Mouse (Mus musculus): ENCODE results near the gene Gde1.

The Gde1 gene

GRCm38 (mm10) chr7:118705101-118705961 is at the start of gene Gde1:
Gde1 (minus strand) TSS chr7:118705778.
- DNase-seq (ENCODE audit: low spot score): peak; percentile 93

GRCm38 (mm10) chr7:118751625-118752024 is 46.0 kb upstream of the Gde1 start:
- DNase-seq (ENCODE audit: low spot score): no peak

DNA sequence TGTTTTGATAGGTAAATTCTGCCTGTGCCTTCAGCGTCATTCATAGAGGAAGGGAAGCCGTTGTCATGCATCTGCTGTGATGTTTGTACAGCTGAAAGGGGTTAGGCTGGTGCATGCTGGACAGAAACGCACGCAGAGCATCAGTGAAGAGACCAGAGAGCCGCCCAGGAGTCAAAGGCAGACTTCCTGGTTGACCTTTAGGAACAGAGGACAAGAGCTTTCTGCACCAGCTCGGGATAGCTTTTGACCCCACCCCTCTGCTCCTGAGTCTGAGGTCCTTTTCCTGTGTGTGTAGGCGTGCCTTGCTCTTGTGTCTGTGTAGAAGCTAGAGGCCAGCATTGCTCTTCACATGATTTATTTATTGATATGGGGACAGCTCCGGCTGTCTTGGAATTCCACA is 44.1 kb upstream of the Gde1 start:
- no peak for DNase-seq (ENCODE audit: low spot score)

- no peak for DNase-seq (ENCODE audit: low spot score)
These were observed 42.5 kb upstream of the Gde1 start for GRCm38 (mm10) chr7:118747891-118748672.

- DNase-seq (ENCODE audit: low spot score): no peak
These were observed 39.2 kb upstream of the Gde1 start for GRCm38 (mm10) chr7:118744766-118745165.

DNA sequence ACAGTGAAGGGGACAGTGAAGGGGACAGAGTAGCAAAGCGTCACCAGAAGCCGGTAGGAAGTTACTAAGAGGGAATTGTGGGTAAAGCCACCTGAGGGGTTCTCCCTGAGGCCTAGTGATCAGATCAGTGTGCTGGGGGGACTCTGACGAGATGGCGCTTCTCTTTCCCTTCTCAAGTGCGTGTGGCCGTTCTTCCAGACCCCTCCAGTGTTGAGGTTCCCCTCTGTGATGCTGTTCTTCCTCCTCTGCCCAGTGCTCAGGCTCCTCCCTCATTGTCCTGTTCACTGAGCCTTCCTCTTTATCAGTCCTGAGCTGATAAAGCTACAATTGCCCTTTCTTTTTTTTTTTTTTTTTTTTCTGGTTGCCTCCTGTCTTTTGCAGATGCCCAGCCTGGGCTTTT is 36.7 kb upstream of the Gde1 start:
- no peak for DNase-seq (ENCODE audit: low spot score)

GRCm38 (mm10) chr7:118740532-118741338 is 35.2 kb upstream of the Gde1 start:
- DNase-seq (ENCODE audit: low spot score): peak; percentile 96

DNA sequence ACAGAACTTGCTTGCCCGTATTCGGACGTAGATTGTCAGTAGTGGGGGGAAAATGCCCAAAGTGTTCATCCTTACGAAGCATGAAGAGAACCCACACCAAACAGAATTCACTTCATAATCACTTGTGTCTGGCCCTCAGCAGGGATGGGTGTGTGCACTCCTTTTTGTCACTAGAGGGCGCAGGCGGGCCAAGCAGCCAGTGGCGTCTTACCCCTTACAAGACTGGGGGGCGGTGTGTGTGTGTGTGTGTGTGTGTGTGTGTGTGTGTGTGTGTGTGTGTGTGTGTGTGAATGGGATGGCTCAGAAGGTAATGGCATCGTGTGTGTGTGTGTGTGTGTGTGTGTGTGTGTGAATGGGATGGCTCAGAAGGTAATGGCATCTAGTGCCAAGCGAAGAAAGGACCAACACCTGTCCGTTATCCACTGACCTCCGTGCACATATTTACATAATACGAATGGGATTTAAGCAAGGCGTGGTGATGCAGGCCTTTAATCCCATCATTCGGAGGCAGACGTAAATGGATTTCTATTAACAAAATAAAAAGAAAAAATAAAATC is 34.5 kb upstream of the Gde1 start, which contains the start of gene Vps35l:
TSS of gene Vps35l (plus strand) at position 252 of the 557 bp plus-strand sequence.
- DNase-seq (ENCODE audit: low spot score): peak; percentile 82

GRCm38 (mm10) chr7:118738730-118739129 is 33.2 kb upstream of the Gde1 start:
- DNase-seq (ENCODE audit: low spot score): no peak

DNA sequence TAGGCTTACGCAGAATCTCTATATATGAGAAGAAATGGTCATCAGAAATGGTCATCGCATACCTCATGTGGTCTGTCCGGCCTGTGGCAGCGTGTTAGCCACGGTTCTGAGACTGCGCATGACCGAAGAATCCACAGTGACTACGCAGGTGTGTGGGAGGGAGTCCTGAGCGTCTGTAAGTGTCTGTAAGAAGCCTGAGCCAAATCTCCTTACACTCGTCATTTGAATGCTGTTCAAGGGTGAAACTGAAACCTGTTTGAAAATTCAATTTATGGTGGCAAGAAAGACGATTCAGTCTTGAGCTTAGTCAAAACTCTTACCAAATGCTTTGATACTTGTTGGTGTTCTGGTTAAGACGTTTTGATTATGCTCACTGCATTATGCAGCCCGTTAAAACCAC is 27.6 kb upstream of the Gde1 start:
- no peak for DNase-seq (ENCODE audit: low spot score)

GRCm38 (mm10) chr7:118731781-118732180 is 26.2 kb upstream of the Gde1 start:
- DNase-seq (ENCODE audit: low spot score): no peak

DNA sequence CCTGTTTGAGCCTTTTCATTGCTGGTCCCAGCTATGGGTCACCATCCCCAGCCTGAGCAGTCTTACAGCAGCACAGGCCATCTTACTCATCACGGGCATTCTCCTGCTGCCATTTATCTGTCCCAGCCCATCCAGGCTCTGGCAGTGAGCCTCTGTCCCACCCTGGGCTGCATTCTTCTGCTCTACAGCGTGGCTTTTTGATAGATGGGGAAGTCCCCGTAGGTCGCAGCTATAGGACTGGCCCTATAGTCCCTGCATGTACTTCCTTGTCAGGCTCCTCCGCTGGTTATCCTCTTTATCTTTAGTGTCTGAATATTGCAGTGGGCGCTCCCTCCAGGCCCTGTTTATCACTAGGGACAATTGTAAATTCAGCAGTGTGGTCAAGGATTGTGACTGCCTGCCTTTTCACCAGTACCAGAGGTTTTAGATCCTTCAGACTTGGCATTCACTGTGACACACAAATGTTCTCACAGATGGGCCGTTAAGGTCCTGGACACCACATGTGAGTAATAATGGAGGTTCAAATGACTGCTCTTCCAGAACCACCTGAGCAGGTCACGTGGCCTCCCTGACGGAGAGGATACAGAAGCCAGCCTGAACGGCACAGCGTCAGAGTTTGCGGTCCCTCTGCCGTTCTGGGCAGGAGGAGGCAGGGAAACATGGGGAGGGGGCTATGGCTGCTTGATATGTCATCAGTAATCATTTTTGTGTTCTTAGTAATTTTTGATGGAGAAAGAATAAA is 23.4 kb upstream of the Gde1 start:
- no peak for DNase-seq (ENCODE audit: low spot score)

- no peak for DNase-seq (ENCODE audit: low spot score)
These were observed 19.9 kb upstream of the Gde1 start for GRCm38 (mm10) chr7:118725459-118725858.

- no peak for DNase-seq (ENCODE audit: low spot score)
These were observed 18.3 kb upstream of the Gde1 start for GRCm38 (mm10) chr7:118723927-118724326.

GRCm38 (mm10) chr7:118718066-118718465 is 12.5 kb upstream of the Gde1 start:
- DNase-seq (ENCODE audit: low spot score): no peak

DNA sequence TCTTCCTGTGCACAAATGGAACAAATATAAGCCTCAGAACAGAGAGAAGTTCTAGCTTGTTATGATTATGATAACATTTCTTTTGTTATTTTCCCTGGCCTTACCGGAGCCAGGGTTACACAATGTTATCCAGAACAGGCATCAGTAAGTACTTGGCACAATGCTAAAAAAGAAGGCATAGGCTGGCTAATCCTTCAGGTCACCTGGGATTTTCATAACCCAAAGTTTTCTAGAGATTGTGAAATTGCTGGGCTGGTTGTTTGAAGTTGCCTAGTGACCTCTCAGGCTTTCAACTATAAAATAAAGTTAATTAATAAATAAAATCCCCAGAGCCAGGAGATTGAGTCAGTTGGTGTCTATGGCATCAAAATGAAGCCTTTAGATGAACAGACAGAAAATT is 9.3 kb upstream of the Gde1 start:
- no peak for DNase-seq (ENCODE audit: low spot score)

DNA sequence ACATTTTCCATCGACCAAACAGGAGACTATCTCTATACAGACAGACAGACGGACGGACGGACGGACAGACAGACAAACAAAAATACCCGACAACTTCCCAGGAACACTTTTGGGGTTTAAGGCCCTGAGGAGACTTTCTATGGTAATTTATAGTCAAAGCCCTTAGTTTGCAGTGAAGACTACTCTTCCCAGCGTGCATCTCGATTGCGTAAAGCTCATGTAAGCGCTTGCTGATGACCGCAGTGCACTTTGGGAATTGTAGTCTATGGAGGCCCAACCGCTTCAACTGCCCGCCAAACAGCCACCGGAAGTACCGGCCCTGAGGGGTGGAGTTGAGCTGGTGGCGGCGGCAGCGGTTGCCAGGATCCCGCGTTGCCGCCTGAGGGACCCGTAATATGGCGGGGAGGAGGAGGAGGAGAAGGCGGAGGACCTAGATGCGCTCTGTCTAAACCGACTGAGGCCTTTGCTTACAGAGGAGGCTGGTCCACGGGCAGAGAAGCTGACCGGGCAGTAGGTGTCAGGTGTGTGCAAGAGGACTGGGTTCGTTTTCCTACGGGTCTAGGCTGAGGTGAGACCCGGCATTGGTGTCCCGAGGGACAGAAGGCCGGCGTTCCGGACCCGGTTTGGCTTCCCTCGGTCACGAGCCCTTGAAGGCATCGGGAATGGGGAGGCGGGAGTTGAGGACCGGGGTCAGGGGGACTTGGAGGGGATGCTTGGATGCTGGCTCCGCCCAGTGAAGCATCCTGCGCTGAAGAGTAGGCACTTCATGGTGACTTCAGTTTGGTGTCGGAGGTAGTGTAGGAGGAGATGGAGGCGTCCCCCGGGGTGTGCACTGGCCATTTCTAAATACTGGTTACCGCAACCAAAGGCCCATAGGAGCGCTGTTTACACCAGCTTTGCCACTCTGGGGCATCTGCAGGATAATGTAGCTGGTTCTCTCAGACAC is 6.9 kb upstream of the Gde1 start, which contains the start of gene Ccp110:
TSS of gene Ccp110 (plus strand) at position 325 of the 946 bp plus-strand sequence.
- DNase-seq (ENCODE audit: low spot score): peak; percentile 94

DNA sequence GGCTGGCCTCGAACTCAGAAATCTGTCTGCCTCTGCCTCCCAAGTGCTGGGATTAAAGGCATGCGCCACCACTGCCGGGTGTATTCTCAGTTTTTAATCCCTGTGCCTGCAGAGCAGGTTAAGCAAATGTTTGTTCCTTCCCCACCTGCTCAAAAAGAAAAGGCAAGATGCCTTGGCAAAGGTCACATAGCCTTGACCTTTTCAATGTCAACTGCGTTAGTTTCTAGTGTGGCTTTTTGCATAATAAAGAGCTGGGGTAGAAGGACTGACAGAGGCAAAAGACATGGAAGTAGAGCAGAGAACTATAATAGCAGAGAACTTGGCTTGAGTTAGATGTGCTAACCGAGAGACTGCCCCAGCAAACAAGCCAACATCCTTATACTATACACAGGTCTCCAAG is 5.2 kb upstream of the Gde1 start:
- no peak for DNase-seq (ENCODE audit: low spot score)

- DNase-seq (ENCODE audit: low spot score): no peak
These were observed 2.4 kb upstream of the Gde1 start for GRCm38 (mm10) chr7:118708002-118708401.

GRCm38 (mm10) chr7:118707216-118707615 is 1.6 kb upstream of the Gde1 start:
- no peak for DNase-seq (ENCODE audit: low spot score)

All from yolk sac, embryonic 10.5 days (tissue).